ENCODE assay signal across 7 mouse cellular contexts in the genomic region with DNA sequence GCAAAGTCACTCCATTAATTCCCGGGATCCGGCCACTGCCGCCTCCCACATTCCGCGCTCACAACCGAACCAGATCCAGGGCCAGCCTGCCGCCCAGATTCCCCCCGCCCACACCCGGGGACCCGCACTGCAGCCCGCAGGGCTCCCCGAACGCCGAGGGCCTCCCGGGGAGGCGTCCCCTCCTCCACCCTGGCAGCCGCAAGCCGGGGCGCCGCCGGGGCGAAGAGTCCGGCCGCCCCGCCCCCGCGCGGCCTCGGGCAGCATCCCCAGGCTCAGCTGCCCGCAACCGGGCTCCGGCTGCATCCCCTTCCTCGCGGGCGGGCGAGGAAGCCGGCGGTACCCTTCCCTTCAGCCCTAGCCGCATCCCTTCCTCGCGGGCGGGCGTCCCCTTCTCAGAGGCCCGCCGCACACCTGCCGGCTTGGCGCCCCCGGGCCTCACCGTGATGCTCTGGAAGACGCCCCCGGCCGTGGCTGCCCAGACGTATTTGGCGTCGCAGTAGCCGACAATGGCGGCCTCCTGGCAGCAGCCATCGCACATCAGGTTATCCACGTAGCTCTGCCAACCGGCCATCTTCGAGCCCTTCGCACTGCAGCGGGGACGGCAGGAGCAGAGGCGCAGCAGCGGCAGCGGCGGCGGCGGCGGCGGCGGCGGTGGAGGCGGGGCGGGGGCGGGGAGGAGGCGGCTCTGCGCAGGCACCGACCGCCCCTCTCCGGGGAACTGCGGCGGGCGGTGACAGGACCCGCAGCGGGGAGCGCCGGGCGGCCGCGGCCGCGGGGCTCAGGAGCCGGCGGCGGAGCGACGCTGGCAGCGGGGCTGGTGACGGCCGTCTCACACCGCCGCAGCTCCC. TPM values are rescaled to one million over a fixed set of nuclear protein-coding genes. Genes with fewer than 3 reads are reported as not detected.
A peak's percentile ranks its signal among the peaks of the same experiment; 100 is the strongest.
DNase-seq lines count a peak whose midpoint lies in the region; ATAC-seq and TF ChIP-seq lines count a peak whose summit lies in the region.

No protein-coding gene starts in this region.

- H3K4me3 ChIP-seq in cortical plate, adult 2 months (ENCODE audit: insufficient read depth, low read length) = peak overlapping the region; percentile 56
- peak overlapping the region; percentile 95 for H3K4me3 ChIP-seq in intestine, postnatal 0 days (ENCODE audit: low read depth, low read length)
- H3K4me3 ChIP-seq in limb, embryonic 11.5 days (ENCODE audit: low read depth, low read length) = peak overlapping the region; percentile 95
- H3K4me3 ChIP-seq in midbrain, embryonic 13.5 days (replicated peaks) = peak overlapping the region; percentile 92

- H3K27me3 ChIP-seq in intestine, postnatal 0 days (replicated peaks; ENCODE audit: control insufficient read depth, insufficient read depth, low read length) = no peaks in the 10 kb centered on the region
- no peaks in the 10 kb centered on the region for H3K27me3 ChIP-seq in limb, embryonic 11.5 days (ENCODE audit: control insufficient read depth, insufficient read depth, low read length)
- H3K27me3 ChIP-seq in midbrain, embryonic 13.5 days = no peaks in the 10 kb centered on the region

- peak overlapping the region; percentile 99 for H3K4me2 ChIP-seq in intestine, postnatal 0 days (replicated peaks; ENCODE audit: low read depth)
- H3K4me2 ChIP-seq in limb, embryonic 11.5 days (ENCODE audit: low read depth, severe bottlenecking) = peak overlapping the region; percentile 59
- peak overlapping the region; percentile 82 for H3K4me2 ChIP-seq in midbrain, embryonic 13.5 days (replicated peaks)

- H3K36me3 ChIP-seq in intestine, postnatal 0 days (ENCODE audit: control insufficient read depth, insufficient read depth) = peaks cover 4% of the 10 kb centered on the region; the same call in 1 of the 2 replicates
- H3K36me3 ChIP-seq in limb, embryonic 11.5 days (ENCODE audit: control insufficient read depth, insufficient read depth, low read length) = peaks cover 3% of the 10 kb centered on the region; the same call in 1 of the 2 replicates
- H3K36me3 ChIP-seq in midbrain, embryonic 13.5 days = peaks cover 17% of the 10 kb centered on the region

- whole genome bisulfite sequencing in intestine, postnatal 0 days = under 1% methylated on average over 84 of the region's 104 CpGs
- WGBS in limb, embryonic 11.5 days = under 1% methylated on average over 58 of the region's 104 CpGs
- WGBS in midbrain, embryonic 13.5 days = under 1% methylated on average over 84 of the region's 104 CpGs

- no peak for TF ChIP-seq POLR2A in cortical plate, adult 2 months (IDR thresholded peaks at IDR 0.05; ENCODE audit: extremely low read depth, insufficient read depth, low read length)

- TF ChIP-seq CTCF in cortical plate, adult 2 months (IDR thresholded peaks at IDR 0.05; ENCODE audit: extremely low read depth, insufficient read depth, low read length) = no peak
- TF ChIP-seq CTCF in intestine, postnatal 0 days (IDR thresholded peaks at IDR 0.05; ENCODE audit: low read depth) = no peak

- peak; percentile 61 for ATAC-seq in granulocyte monocyte progenitor cell, adult 5-6 weeks (replicated peaks; ENCODE audit: poor library complexity, severe bottlenecking)
- peak; percentile 82 for ATAC-seq in intestine, postnatal 0 days
- ATAC-seq in limb, embryonic 11.5 days (ENCODE audit: insufficient number of reproducible peaks, low FRiP score, low TSS enrichment, low read depth) = peak; percentile 86
- ATAC-seq in midbrain, embryonic 13.5 days = peak; percentile 91

- H3K4me1 ChIP-seq in cortical plate, adult 2 months (ENCODE audit: control insufficient read depth, insufficient read depth, low read length) = peaks cover 4% of the 10 kb centered on the region
- no peaks in the 10 kb centered on the region for H3K4me1 ChIP-seq in intestine, postnatal 0 days (replicated peaks; ENCODE audit: control insufficient read depth, insufficient read depth, low read length)
- H3K4me1 ChIP-seq in limb, embryonic 11.5 days (ENCODE audit: control insufficient read depth, insufficient read depth, low read length) = peaks cover 4% of the 10 kb centered on the region; the same call in 1 of the 2 replicates
- H3K4me1 ChIP-seq in midbrain, embryonic 13.5 days (replicated peaks) = peaks cover 21% of the 10 kb centered on the region

- H3K27ac ChIP-seq in cortical plate, adult 2 months (ENCODE audit: insufficient read depth, low read length) = peak overlapping the region; percentile 100
- H3K27ac ChIP-seq in intestine, postnatal 0 days (ENCODE audit: low read depth, low read length) = peak overlapping the region; percentile 62
- peak overlapping the region; percentile 75 for H3K27ac ChIP-seq in limb, embryonic 11.5 days (replicated peaks; ENCODE audit: low read depth, low read length)
- H3K27ac ChIP-seq in midbrain, embryonic 13.5 days = peak overlapping the region; percentile 100

- no peaks in the 10 kb centered on the region for H3K9me3 ChIP-seq in intestine, postnatal 0 days (ENCODE audit: control insufficient read depth)
- H3K9me3 ChIP-seq in limb, embryonic 11.5 days (ENCODE audit: control insufficient read depth, low read length) = no peaks in the 10 kb centered on the region
- H3K9me3 ChIP-seq in midbrain, embryonic 13.5 days = no peaks in the 10 kb centered on the region

- DNase-seq in adipocyte (ENCODE audit: low spot score) = peak; percentile 53
- peak; percentile 76 for DNase-seq in limb, embryonic 11.5 days (ENCODE audit: low spot score)
- DNase-seq in spleen, adult 18-20 months = peak; percentile 29 to 52

- peak overlapping the region; percentile 72 for H3K9ac ChIP-seq in intestine, postnatal 0 days (ENCODE audit: low read depth, low read length)
- H3K9ac ChIP-seq in limb, embryonic 11.5 days (ENCODE audit: low read length) = peak overlapping the region; percentile 88
- H3K9ac ChIP-seq in midbrain, embryonic 13.5 days (replicated peaks) = peak overlapping the region; percentile 100

RNA-seq across cellular contexts. Expression of a gene that starts 0.7 kb away (rescaled TPM):
- polyA plus RNA-seq in cortical plate, adult 2 months (2012; rRNA removed) = 548 and 551 TPM in 2 replicates
- total RNA-seq in granulocyte monocyte progenitor cell, adult 5-6 weeks (2014; fragmentation: Nextera tagmentation) = not detected in 2 replicates
- total RNA-seq in granulocyte monocyte progenitor cell, adult 5-6 weeks (2017) = not detected in 2 replicates
- polyA plus RNA-seq in intestine, postnatal 0 days (2015; fragmentation: Nextera tagmentation; extraction: Ambion mirVana) = 41.5 and 41.9 TPM in 2 replicates
- polyA plus RNA-seq in limb, embryonic 11.5 days (2014; fragmentation: Nextera tagmentation; extraction: Ambion mirVana) = 113 and 117 TPM in 2 replicates
- polyA plus RNA-seq in midbrain, embryonic 13.5 days (2015; fragmentation: Nextera tagmentation; extraction: Ambion mirVana) = 503 and 524 TPM in 2 replicates

Comparison
In these comparisons a context has a peak if more than half of its experiments do, and no peak if none do; other contexts are left out.
1. Peak in every context shown above with its lines: DNase-seq, ATAC-seq, H3K4me3 ChIP-seq and H3K27ac ChIP-seq.